Comparison of ENCODE assay signal across 8 mouse cellular contexts in genomic region chr2:32882283-32883043, GRCm38 (mm10). TPM values are rescaled to one million over a fixed set of nuclear protein-coding genes. Genes with fewer than 3 reads are reported as not detected.
A peak's percentile ranks its signal among the peaks of the same experiment; 100 is the strongest.
DNase-seq lines count a peak whose midpoint lies in the region; TF ChIP-seq lines count a peak whose summit lies in the region.

No protein-coding gene starts in this region.

- 15% methylated on average over 17 of the region's 21 CpGs for whole genome bisulfite sequencing in heart, adult 2 months

- H3K27ac ChIP-seq in heart, adult 2 months, result peak overlapping the region; percentile 83

- no peaks in the 10 kb centered on the region for H3K9me3 ChIP-seq in megakaryocyte, embryonic 14.5 days

- peaks cover 6% of the 10 kb centered on the region for H3K79me2 ChIP-seq in heart, adult 2 months (replicated peaks; ENCODE audit: control insufficient read depth, insufficient read depth, low read length)

- peaks cover 33% of the 10 kb centered on the region for H3K4me1 ChIP-seq in heart, adult 2 months (ENCODE audit: control insufficient read depth, insufficient read depth, low read length)
- peaks cover 55% of the 10 kb centered on the region for H3K4me1 ChIP-seq in megakaryocyte, embryonic 14.5 days

- H3K4me3 ChIP-seq in heart, adult 2 months, result no peak overlapping the region; the same call in 1 of the 2 replicates
- peak overlapping the region; percentile 82 for H3K4me3 ChIP-seq in megakaryocyte, embryonic 14.5 days (replicated peaks)

- intact Hi-C loops in heart, adult 2 months (cut with DNase I), result no loop called here

- H3K36me3 ChIP-seq in heart, adult 2 months (ENCODE audit: control insufficient read depth, insufficient read depth, low read length), result no peaks in the 10 kb centered on the region; the same call in 1 of the 2 replicates
- no peaks in the 10 kb centered on the region for H3K36me3 ChIP-seq in megakaryocyte, embryonic 14.5 days (replicated peaks; ENCODE audit: low read length)

- no peak for TF ChIP-seq EP300 in heart, adult 2 months (IDR thresholded peaks at IDR 0.05; ENCODE audit: insufficient read depth, low read depth, low read length)

- H3K27me3 ChIP-seq in heart, adult 2 months (ENCODE audit: control insufficient read depth, insufficient read depth, low read length), result no peaks in the 10 kb centered on the region
- peaks cover 79% of the 10 kb centered on the region for H3K27me3 ChIP-seq in megakaryocyte, embryonic 14.5 days (replicated peaks)

- TF ChIP-seq CTCF in heart, adult 2 months (IDR thresholded peaks at IDR 0.05), result no peak

- DNase-seq in adrenal gland, adult 18-20 months (ENCODE audit: low spot score in 2 of 2), result peak; percentile 23 to 53
- no peak for DNase-seq in adrenal gland, postnatal 4 days (ENCODE audit: low spot score in 2 of 2)
- DNase-seq in NIH3T3 (ENCODE audit: low read depth), result peak; percentile 97
- peak; percentile 57 to 61 for DNase-seq in heart, adult 2 months
- peak; percentile 58 to 59 for DNase-seq in kidney, postnatal 36 days
- DNase-seq in layer of hippocampus, adult 9-10 months (ENCODE audit: low spot score), result no peak
- no peak for DNase-seq in frontal cortex, adult 2 months (ENCODE audit: extremely low spot score in 1 of 2, low spot score in 1 of 2)

- 0 out of 2 replicates have a peak, but pooled peaks have one; percentile 28 for TF ChIP-seq POLR2A in heart, adult 2 months (IDR thresholded peaks at IDR 0.05; ENCODE audit: insufficient read depth, low read depth, low read length)

- peak overlapping the region; percentile 37 for H3K9ac ChIP-seq in heart, adult 2 months (ENCODE audit: low read depth, low read length)

RNA-seq across cellular contexts. Expression of gene Fam129b, which starts 6.5 kb away (rescaled TPM):
- 10 to 100 TPM; 19.1 to 32.7 TPM for total RNA-seq in adrenal gland, adult 18-20 months (2021)
- total RNA-seq in adrenal gland, postnatal 4 days (2021), result 10 to 100 TPM; 30.8 to 35.5 TPM
- total RNA-seq in heart, adult 2 months (2021), result 10 to 100 TPM; 19.5 to 20.0 TPM
- 21.0 and 21.5 TPM in 2 replicates for polyA plus RNA-seq in heart, adult 2 months (2012; rRNA removed)
- polyA plus RNA-seq in megakaryocyte, embryonic 14.5 days (2012; ENCODE audit: insufficient read depth, low replicate concordance), result 19.5 and 38.4 TPM in 2 replicates
- polyA plus RNA-seq in frontal cortex, adult 2 months (2012; rRNA removed), result 28.3 and 30.0 TPM in 2 replicates

RNA-seq across cellular contexts. Expression of gene Stxbp1, which starts 35.4 kb away (rescaled TPM):
- total RNA-seq in adrenal gland, adult 18-20 months (2021), result 10 to 100 TPM; 22.1 to 36.6 TPM
- 10 to 100 TPM; 42.5 to 48.7 TPM for total RNA-seq in adrenal gland, postnatal 4 days (2021)
- total RNA-seq in heart, adult 2 months (2021), result 10 to 100 TPM in 1 of 2 experiments, 1 to 10 TPM in 1; 9.8 to 11.4 TPM
- 14.4 and 15.6 TPM in 2 replicates for polyA plus RNA-seq in heart, adult 2 months (2012; rRNA removed)
- polyA plus RNA-seq in megakaryocyte, embryonic 14.5 days (2012; ENCODE audit: insufficient read depth, low replicate concordance), result 1.6 TPM in 1 of 2 replicates, not detected in the other
- polyA plus RNA-seq in frontal cortex, adult 2 months (2012; rRNA removed), result 666 and 673 TPM in 2 replicates

Comparison
In these comparisons a context has a peak if more than half of its experiments do, and no peak if none do; other contexts are left out.
1. DNase-seq: peak in adrenal gland, adult 18-20 months (2 of 2), NIH3T3 (single experiment), heart, adult 2 months (2 of 2) and kidney, postnatal 36 days (2 of 2); none in adrenal gland, postnatal 4 days (0 of 2), layer of hippocampus, adult 9-10 months (single experiment) and frontal cortex, adult 2 months (0 of 2).